In genomic region chr8:87861718-87862117, GRCm38 (mm10) we compare ENCODE assay signal across 12 mouse cellular contexts.
DNase-seq lines count a peak whose midpoint lies in the region; ATAC-seq and TF ChIP-seq lines count a peak whose summit lies in the region.
"Had no signal": no experiment of that assay in that cellular context is flagged by ENCODE, and none has a peak within 500 bp of the region (broad histone marks: within the 10 kb centered on the region; RNA-seq: fewer than 3 reads in every experiment).

No protein-coding gene starts in this region.

- H3K27ac ChIP-seq in lung, postnatal 0 days (ENCODE audit: low read length): no peak overlapping the region
- 0 out of 2 replicates have a peak overlapping the region, but pooled peaks have one; percentile 10 for H3K27ac ChIP-seq in hindbrain, embryonic 14.5 days
- H3K27ac ChIP-seq in kidney, embryonic 16.5 days (ENCODE audit: low read length): peak overlapping the region; percentile 76
- H3K27ac ChIP-seq in neural tube, embryonic 14.5 days (ENCODE audit: low read depth, low read length): peak overlapping the region; percentile 50
- H3K27ac ChIP-seq: heart, embryonic 10.5 days; liver, embryonic 14.5 days had no signal

- no peak overlapping the region for H3K4me2 ChIP-seq in lung, postnatal 0 days (replicated peaks; ENCODE audit: low read depth, low read length)
- H3K4me2 ChIP-seq in hindbrain, embryonic 14.5 days (replicated peaks): no peak overlapping the region
- no peak overlapping the region for H3K4me2 ChIP-seq in kidney, embryonic 16.5 days (replicated peaks; ENCODE audit: low read depth, low read length)
- no peak overlapping the region for H3K4me2 ChIP-seq in neural tube, embryonic 14.5 days (ENCODE audit: low read depth, low read length)

- no peaks in the 10 kb centered on the region for H3K27me3 ChIP-seq in lung, postnatal 0 days (replicated peaks; ENCODE audit: insufficient read depth, low read length)
- no peaks in the 10 kb centered on the region for H3K27me3 ChIP-seq in hindbrain, embryonic 14.5 days (ENCODE audit: control insufficient read depth, insufficient read depth, low read length)
- H3K27me3 ChIP-seq in kidney, embryonic 16.5 days (ENCODE audit: insufficient read depth, low read length): no peaks in the 10 kb centered on the region
- H3K27me3 ChIP-seq in neural tube, embryonic 14.5 days (ENCODE audit: control insufficient read depth, insufficient read depth, low read length): no peaks in the 10 kb centered on the region

- peak; percentile 35 for DNase-seq in lung, postnatal 0 days (ENCODE audit: low spot score)
- DNase-seq in lung, postnatal 14 days: no peak
- DNase-seq in hindbrain, embryonic 14.5 days (ENCODE audit: low spot score): no peak
- no peak for DNase-seq in frontal cortex, adult 2 months (ENCODE audit: extremely low spot score in 1 of 2, low spot score in 1 of 2)
- no peak for DNase-seq in natural killer cell, adult 2 months (ENCODE audit: low spot score in 2 of 2)
- no peak for DNase-seq in right cerebral cortex, postnatal 4 days
- DNase-seq: cerebellum, adult 18-20 months had no signal

- no peak for TF ChIP-seq CTCF in lung, postnatal 0 days (IDR thresholded peaks at IDR 0.05)

- WGBS in lung, postnatal 0 days: 32% methylated on average over 5 of the region's 5 CpGs
- WGBS in hindbrain, embryonic 14.5 days: 42% methylated on average over 5 of the region's 5 CpGs
- 19% methylated on average over 5 of the region's 5 CpGs for WGBS in kidney, embryonic 16.5 days
- 18% methylated on average over 5 of the region's 5 CpGs for WGBS in neural tube, embryonic 14.5 days

- H3K36me3 ChIP-seq in lung, postnatal 0 days (ENCODE audit: insufficient read depth, low read length): no peaks in the 10 kb centered on the region
- H3K36me3 ChIP-seq in hindbrain, embryonic 14.5 days (replicated peaks; ENCODE audit: control insufficient read depth, insufficient read depth): peaks cover 4% of the 10 kb centered on the region; the same call in 1 of the 2 replicates
- 0 out of 2 replicates have a peak, but pooled peaks cover 3% of the 10 kb centered on the region for H3K36me3 ChIP-seq in kidney, embryonic 16.5 days (ENCODE audit: insufficient read depth, low read length)
- H3K36me3 ChIP-seq in neural tube, embryonic 14.5 days (ENCODE audit: control insufficient read depth, insufficient read depth, low read length): no peaks in the 10 kb centered on the region
- H3K36me3 ChIP-seq: G1E had no signal

- no peak overlapping the region for H3K9ac ChIP-seq in lung, postnatal 0 days (replicated peaks; ENCODE audit: low read depth)
- H3K9ac ChIP-seq in hindbrain, embryonic 14.5 days: no peak overlapping the region
- H3K9ac ChIP-seq in kidney, embryonic 16.5 days (replicated peaks; ENCODE audit: low read length): no peak overlapping the region
- H3K9ac ChIP-seq in neural tube, embryonic 14.5 days (replicated peaks; ENCODE audit: low read depth, low read length): no peak overlapping the region
- H3K9ac ChIP-seq: liver, embryonic 14.5 days had no signal

- H3K9me3 ChIP-seq in lung, postnatal 0 days (ENCODE audit: low read length): no peaks in the 10 kb centered on the region
- no peaks in the 10 kb centered on the region for H3K9me3 ChIP-seq in hindbrain, embryonic 14.5 days (ENCODE audit: control insufficient read depth, low read length)
- no peaks in the 10 kb centered on the region for H3K9me3 ChIP-seq in kidney, embryonic 16.5 days (ENCODE audit: low read length)
- H3K9me3 ChIP-seq in neural tube, embryonic 14.5 days (ENCODE audit: control insufficient read depth, low read length): no peaks in the 10 kb centered on the region
- H3K9me3 ChIP-seq: heart, embryonic 10.5 days had no signal

- H3K4me3 ChIP-seq in lung, postnatal 0 days (ENCODE audit: low read depth, low read length): no peak overlapping the region
- no peak overlapping the region for H3K4me3 ChIP-seq in hindbrain, embryonic 14.5 days (replicated peaks; ENCODE audit: low read length)
- H3K4me3 ChIP-seq in kidney, embryonic 16.5 days (ENCODE audit: low read length): no peak overlapping the region
- no peak overlapping the region for H3K4me3 ChIP-seq in neural tube, embryonic 14.5 days (ENCODE audit: low read depth, low read length)
- H3K4me3 ChIP-seq: heart, embryonic 10.5 days had no signal

- no peaks in the 10 kb centered on the region for H3K4me1 ChIP-seq in lung, postnatal 0 days (ENCODE audit: insufficient read depth, low read depth, low read length)
- peaks cover 26% of the 10 kb centered on the region for H3K4me1 ChIP-seq in hindbrain, embryonic 14.5 days (replicated peaks; ENCODE audit: control insufficient read depth, insufficient read depth, low read length)
- H3K4me1 ChIP-seq in kidney, embryonic 16.5 days (ENCODE audit: insufficient read depth, low read length): peaks cover 49% of the 10 kb centered on the region
- H3K4me1 ChIP-seq in neural tube, embryonic 14.5 days (ENCODE audit: control insufficient read depth, insufficient read depth, low read length): peaks cover 33% of the 10 kb centered on the region

- no peak for TF ChIP-seq EP300 in lung, postnatal 0 days (IDR thresholded peaks at IDR 0.05)

- no peak for ATAC-seq in lung, postnatal 0 days
- no peak for ATAC-seq in hindbrain, embryonic 14.5 days (ENCODE audit: low FRiP score)
- ATAC-seq in kidney, embryonic 16.5 days (ENCODE audit: low FRiP score, low TSS enrichment): peak; percentile 69
- no peak for ATAC-seq in neural tube, embryonic 14.5 days (ENCODE audit: low read depth)
